Mouse (Mus musculus): ENCODE measurements around the gene Tnfrsf1b. TPM values are rescaled to one million over a fixed set of nuclear protein-coding genes. Genes with fewer than 3 reads are reported as not detected.

Tnfrsf1b gene
- total and polyA plus RNA-seq, 3 experiments, result 11.4 to 21.6 (median 14.9) TPM

DNA sequence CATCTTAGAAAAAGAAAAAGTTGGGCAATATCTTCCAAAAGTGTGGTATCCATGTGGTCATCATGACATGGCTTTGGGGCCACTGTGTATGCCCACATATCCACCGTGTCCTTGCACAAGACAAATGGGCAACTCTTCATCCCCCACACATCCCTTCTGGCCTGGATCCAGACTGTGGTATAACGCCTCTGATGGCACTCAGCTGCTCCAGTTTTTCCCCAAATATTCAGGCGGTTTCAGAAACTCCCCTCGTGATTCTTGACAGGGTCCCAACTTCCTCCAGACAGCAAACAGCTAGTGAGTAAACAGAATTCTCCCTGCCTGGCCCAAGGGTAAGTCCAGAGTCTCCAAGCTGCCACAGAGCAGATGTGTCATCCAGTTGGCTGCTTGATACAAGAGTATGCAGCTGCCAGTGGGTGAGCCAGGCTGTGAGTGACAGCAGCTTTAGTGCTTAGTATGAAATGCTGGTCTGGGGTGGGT, 21.0 kb upstream of the Tnfrsf1b start:
- TF ChIP-seq JUN (IDR thresholded peaks at IDR 0.05; ENCODE audit: insufficient read depth, low read depth, low read length) (no peak), PAX5 (IDR thresholded peaks at IDR 0.05; ENCODE audit: low read length) (no peak), POLR2AphosphoS2 (IDR thresholded peaks at IDR 0.05; ENCODE audit: low read depth, low read length) (no peak), ZMIZ1 (IDR thresholded peaks at IDR 0.05; ENCODE audit: low read depth, low read length) (no peak), USF1 (IDR thresholded peaks at IDR 0.05; ENCODE audit: low read depth, low read length) (no peak), MXI1 (IDR thresholded peaks at IDR 0.05; ENCODE audit: low read depth, low read length) (no peak), E2F4 (IDR thresholded peaks at IDR 0.05; ENCODE audit: insufficient replicate concordance, low read depth, low read length) (no peak), SIN3A (IDR thresholded peaks at IDR 0.05; ENCODE audit: low read length) (no peak), SMC3 (IDR thresholded peaks at IDR 0.05; ENCODE audit: low read depth, low read length) (no peak)
- Histone ChIP-seq H3K79me2 (replicated peaks; ENCODE audit: control insufficient read depth, extremely low read depth, insufficient read depth, poor library complexity, severe bottlenecking) (no peaks in the 10 kb centered on the region), H3K4me3 (replicated peaks in 1 of 3; ENCODE audit: low read depth in 2 of 3, low read length in 2 of 3, poor library complexity in 1 of 3) (no peak overlapping the region), H3K4me1 (ENCODE audit: control insufficient read depth in 1 of 2, insufficient read depth in 2 of 2) (peaks cover 9 to 38% of the 10 kb centered on the region in 2 experiments; a peak in 3 of 4 replicates), H3K9me3 (replicated peaks; ENCODE audit: low read length) (no peaks in the 10 kb centered on the region), H3K27me3 (replicated peaks) (no peaks in the 10 kb centered on the region), H3K36me3 (replicated peaks in 1 of 2; ENCODE audit: control insufficient read depth in 1 of 2, insufficient read depth in 1 of 2, low read length in 1 of 2) (peaks cover 14 to 32% of the 10 kb centered on the region in 2 experiments), H3K4me2 (ENCODE audit: insufficient read depth, low read depth, poor library complexity, severe bottlenecking) (no peak overlapping the region), H3K9ac (ENCODE audit: insufficient read depth, low read depth) (no peak overlapping the region), H3K27ac (ENCODE audit: insufficient read depth, low read depth) (no peak overlapping the region)
- dilution Hi-C loops (cut with MboI; ENCODE audit: extremely low pct_ligation_motif_present, extremely low pct_unique_long_range_greater_than_20kb, low sequenced_read_pairs) (no loop called here), in situ Hi-C loops (cut with MboI; ENCODE audit: low pct_ligation_motif_present, low pct_unique_long_range_greater_than_20kb, low sequenced_read_pairs) (no loop called here)
- no peak for DNase-seq (ENCODE audit: extremely low read depth)

DNA sequence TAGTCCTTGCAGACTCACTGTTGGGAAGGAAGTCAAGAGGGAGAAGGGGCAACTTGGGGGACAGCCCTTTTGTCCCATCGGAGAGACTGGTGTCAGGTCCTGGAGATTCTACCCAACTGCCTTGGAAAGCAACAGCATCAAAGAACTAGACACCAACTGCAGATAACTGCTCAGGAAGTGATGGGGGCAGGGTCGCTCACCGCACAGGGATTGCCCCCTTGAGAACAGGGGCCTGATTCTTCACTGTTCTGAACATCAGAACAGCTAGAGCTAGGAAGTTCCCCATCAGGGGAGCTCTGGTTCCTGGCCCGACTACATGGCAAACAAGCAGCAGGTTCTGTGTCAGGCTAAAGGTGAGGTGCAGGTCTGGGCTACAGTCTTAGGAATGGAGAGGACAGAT, 19.8 kb upstream of the Tnfrsf1b start:
- Histone ChIP-seq H3K4me3 (replicated peaks in 1 of 3; ENCODE audit: low read depth in 2 of 3, low read length in 2 of 3, poor library complexity in 1 of 3) (no peak overlapping the region), H3K36me3 (replicated peaks in 1 of 2; ENCODE audit: control insufficient read depth in 1 of 2, insufficient read depth in 1 of 2, low read length in 1 of 2) (peaks cover 14 to 32% of the 10 kb centered on the region in 2 experiments), H3K27me3 (replicated peaks) (no peaks in the 10 kb centered on the region), H3K4me2 (ENCODE audit: insufficient read depth, low read depth, poor library complexity, severe bottlenecking) (no peak overlapping the region), H3K27ac (ENCODE audit: insufficient read depth, low read depth) (no peak overlapping the region), H3K9ac (ENCODE audit: insufficient read depth, low read depth) (no peak overlapping the region), H3K9me3 (replicated peaks; ENCODE audit: low read length) (no peaks in the 10 kb centered on the region), H3K79me2 (replicated peaks; ENCODE audit: control insufficient read depth, extremely low read depth, insufficient read depth, poor library complexity, severe bottlenecking) (no peaks in the 10 kb centered on the region), H3K4me1 (ENCODE audit: control insufficient read depth in 1 of 2, insufficient read depth in 2 of 2) (peaks cover 9 to 34% of the 10 kb centered on the region in 2 experiments; a peak in 3 of 4 replicates)
- TF ChIP-seq HCFC1 (IDR thresholded peaks at IDR 0.05; ENCODE audit: low read depth, low read length) (no peak), USF1 (IDR thresholded peaks at IDR 0.05; ENCODE audit: low read depth, low read length) (no peak), JUN (IDR thresholded peaks at IDR 0.05; ENCODE audit: insufficient read depth, low read depth, low read length) (no peak), USF2 (conservative IDR thresholded peaks at IDR 0.05; ENCODE audit: low read depth, low read length) (no peak), JUND (conservative IDR thresholded peaks at IDR 0.05; ENCODE audit: low read depth, low read length) (no peak), NELFE (IDR thresholded peaks at IDR 0.05; ENCODE audit: low read depth, low read length) (no peak), MYC (IDR thresholded peaks at IDR 0.05; ENCODE audit: low read depth, low read length) (no peak), TCF12 (IDR thresholded peaks at IDR 0.05; ENCODE audit: low read depth, low read length) (no peak), ZC3H11A (IDR thresholded peaks at IDR 0.05; ENCODE audit: low read depth, low read length) (no peak), RAD21 (IDR thresholded peaks at IDR 0.05; ENCODE audit: low read depth, low read length) (no peak), MAX (IDR thresholded peaks at IDR 0.05; ENCODE audit: low read length) (no peak), ZKSCAN1 (IDR thresholded peaks at IDR 0.05; ENCODE audit: borderline replicate concordance, low read depth, low read length) (no peak), EP300 (IDR thresholded peaks at IDR 0.05; ENCODE audit: low read length) (no peak), CHD1 (IDR thresholded peaks at IDR 0.05; ENCODE audit: low read depth, low read length) (no peak), POLR2A (IDR thresholded peaks at IDR 0.05; ENCODE audit: low read depth, low read length) (no peak), ZNF384 (IDR thresholded peaks at IDR 0.05; ENCODE audit: low read depth, low read length) (no peak), GABPA (IDR thresholded peaks at IDR 0.05; ENCODE audit: insufficient replicate concordance, low read depth, low read length) (no peak), PAX5 (IDR thresholded peaks at IDR 0.05; ENCODE audit: low read length) (no peak), MXI1 (IDR thresholded peaks at IDR 0.05; ENCODE audit: low read depth, low read length) (no peak)
- in situ Hi-C loops (cut with MboI; ENCODE audit: low pct_ligation_motif_present, low pct_unique_long_range_greater_than_20kb, low sequenced_read_pairs), result no loop called here
- dilution Hi-C loops (cut with MboI; ENCODE audit: extremely low pct_ligation_motif_present, extremely low pct_unique_long_range_greater_than_20kb, low sequenced_read_pairs), result no loop called here
- DNase-seq (ENCODE audit: extremely low read depth), result no peak
